Mouse (Mus musculus) brain, embryonic 14.5 days (tissue): Measurements from ENCODE around the gene Rbm14.

Experiments
- CTCF ChIP-seq: fragments of 200-500 bp; IDR thresholded peaks from 2 replicates; pipeline ENCODE4 v1.5.1; 2012; ENCODE audit warnings: inconsistent platforms, mild to moderate bottlenecking, moderate library complexity, borderline replicate concordance; ENCODE audit not compliant: insufficient read depth, insufficient read length; ENCODE audit errors: extremely low read depth
- POLR2A ChIP-seq: fragments of 200-500 bp; IDR thresholded peaks from 2 replicates; pipeline ENCODE4 v1.6.1; 2012; ENCODE audit warnings: mild to moderate bottlenecking, inconsistent platforms, borderline replicate concordance; ENCODE audit not compliant: poor library complexity, insufficient read depth, insufficient read length, severe bottlenecking; ENCODE audit errors: extremely low read depth

DNA sequence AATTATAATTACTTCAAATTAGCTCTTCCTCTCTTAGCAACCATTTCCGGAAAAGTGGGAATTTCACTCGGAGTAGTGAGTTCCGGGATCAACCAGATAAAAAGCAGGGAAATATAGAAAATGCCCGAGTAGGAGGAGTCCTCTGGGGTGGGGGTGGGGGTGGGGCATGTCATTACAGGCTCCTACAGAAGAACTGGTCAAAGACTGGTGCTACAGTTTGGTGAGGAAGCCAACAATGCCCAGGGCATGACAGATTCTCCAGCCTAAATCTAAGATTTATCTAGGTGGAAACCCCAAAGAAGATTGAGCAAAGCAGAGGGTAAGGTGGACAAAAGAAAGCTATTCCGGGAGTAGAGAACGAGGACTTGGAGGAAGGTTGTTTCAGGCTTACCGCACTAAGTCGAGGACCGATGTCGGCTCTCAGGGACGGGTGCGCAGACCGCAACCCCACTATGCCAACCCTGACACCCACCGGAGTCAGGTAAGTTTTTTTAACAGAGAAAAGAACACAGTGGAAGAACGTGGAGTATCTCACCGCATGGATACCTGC is 18.1 kb downstream of the Rbm14 start:
- TF ChIP-seq POLR2A = no peak
- no peak for TF ChIP-seq CTCF
